Mouse (Mus musculus): Measurements from ENCODE around the gene Dmbt1.

- no peak for TF ChIP-seq POLR2A (IDR thresholded peaks at IDR 0.05; ENCODE audit: low read depth, low read length)
- no peak for TF ChIP-seq HCFC1 (IDR thresholded peaks at IDR 0.05; ENCODE audit: low read depth, low read length)
- no peak for TF ChIP-seq CTCF (conservative IDR thresholded peaks at IDR 0.05 in 1 of 2, IDR thresholded peaks at IDR 0.05 in 1 of 2; ENCODE audit: low read depth in 2 of 2, low read length in 2 of 2)
- no peak for TF ChIP-seq KAT2A (IDR thresholded peaks at IDR 0.05; ENCODE audit: insufficient replicate concordance, low read length)
Measured at GRCm38 (mm10) chr7:131153044-131153443, 121.2 kb downstream of the Dmbt1 start.
